Mouse (Mus musculus): ENCODE results near the gene Sec14l2.
"Not testable (repeated sequence)": the region's sequence is repeated elsewhere in the genome, so short reads cannot be mapped to it uniquely, and the experiment has no call there.

The Sec14l2 gene

GRCm38 (mm10) chr11:4128461-4128860 is 5.2 kb upstream of the Sec14l2 start:
- not testable (repeated sequence) for DNase-seq

DNA sequence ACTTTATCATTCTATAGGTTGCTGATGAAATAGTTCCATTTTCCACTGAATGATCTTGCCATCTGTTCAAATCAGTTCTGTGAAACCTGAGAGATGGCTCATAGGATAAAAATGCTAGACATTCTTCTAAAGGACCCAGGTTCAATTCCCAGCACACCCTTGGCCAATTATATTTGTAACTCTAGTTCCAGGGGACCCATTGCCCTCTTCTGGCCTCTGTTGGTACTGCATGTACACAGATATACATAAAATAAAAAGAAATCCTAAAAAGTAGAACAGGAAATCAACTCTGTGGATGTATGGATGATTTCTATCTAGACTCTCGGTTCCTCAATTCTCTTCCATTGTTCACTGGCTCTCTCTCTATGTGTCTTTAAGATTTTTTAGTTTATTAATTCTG is 3.8 kb upstream of the Sec14l2 start:
- DNase-seq, result no peak

- DNase-seq, result peak; percentile 37
These were observed 707 bp upstream of the Sec14l2 start for GRCm38 (mm10) chr11:4123922-4124321.

DNA sequence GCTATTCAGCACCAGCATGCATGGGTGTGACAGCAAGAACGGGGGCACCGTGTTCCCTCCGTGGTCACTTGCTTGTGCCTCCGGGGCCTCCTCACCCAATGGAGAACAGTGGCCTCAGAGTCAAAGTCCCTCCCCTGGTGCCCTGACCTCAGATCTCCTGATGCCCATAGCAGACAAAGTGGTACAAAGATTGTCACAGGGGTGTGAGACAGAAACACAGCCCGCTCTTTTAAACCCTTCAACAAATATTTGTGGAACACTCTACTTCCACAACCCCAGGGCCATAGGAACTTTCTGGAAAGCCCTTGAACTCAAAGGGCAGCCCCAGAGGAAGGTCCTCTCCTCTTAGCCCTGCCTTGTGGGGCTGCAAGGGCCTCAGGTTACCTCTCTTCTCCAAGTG is 989 bp downstream of the Sec14l2 start:
- DNase-seq, result no peak

GRCm38 (mm10) chr11:4121691-4122090 is 1.5 kb downstream of the Sec14l2 start:
- DNase-seq, result no peak

DNA sequence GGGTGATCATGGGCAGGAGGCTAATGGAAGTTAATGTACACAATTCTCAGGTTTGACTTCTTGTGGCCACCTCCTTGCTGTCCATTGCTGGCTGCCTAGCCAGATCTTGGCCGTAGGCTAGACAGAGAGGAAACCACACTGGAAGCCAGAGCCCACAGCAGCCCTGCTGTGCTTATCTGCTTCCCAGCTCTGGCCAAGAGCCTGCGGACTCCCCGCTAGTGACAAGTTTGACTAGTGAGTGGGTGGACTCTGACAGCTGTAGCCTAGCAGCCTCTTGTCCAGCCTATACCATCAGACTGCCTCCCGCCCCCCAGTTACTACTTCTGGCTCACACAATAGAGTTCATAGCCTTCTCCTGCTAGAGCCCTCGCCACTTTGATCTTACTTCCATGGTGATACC is 3.6 kb downstream of the Sec14l2 start:
- no peak for DNase-seq

GRCm38 (mm10) chr11:4118081-4118921 is 4.9 kb downstream of the Sec14l2 start:
- DNase-seq, result peak; percentile 78

DNA sequence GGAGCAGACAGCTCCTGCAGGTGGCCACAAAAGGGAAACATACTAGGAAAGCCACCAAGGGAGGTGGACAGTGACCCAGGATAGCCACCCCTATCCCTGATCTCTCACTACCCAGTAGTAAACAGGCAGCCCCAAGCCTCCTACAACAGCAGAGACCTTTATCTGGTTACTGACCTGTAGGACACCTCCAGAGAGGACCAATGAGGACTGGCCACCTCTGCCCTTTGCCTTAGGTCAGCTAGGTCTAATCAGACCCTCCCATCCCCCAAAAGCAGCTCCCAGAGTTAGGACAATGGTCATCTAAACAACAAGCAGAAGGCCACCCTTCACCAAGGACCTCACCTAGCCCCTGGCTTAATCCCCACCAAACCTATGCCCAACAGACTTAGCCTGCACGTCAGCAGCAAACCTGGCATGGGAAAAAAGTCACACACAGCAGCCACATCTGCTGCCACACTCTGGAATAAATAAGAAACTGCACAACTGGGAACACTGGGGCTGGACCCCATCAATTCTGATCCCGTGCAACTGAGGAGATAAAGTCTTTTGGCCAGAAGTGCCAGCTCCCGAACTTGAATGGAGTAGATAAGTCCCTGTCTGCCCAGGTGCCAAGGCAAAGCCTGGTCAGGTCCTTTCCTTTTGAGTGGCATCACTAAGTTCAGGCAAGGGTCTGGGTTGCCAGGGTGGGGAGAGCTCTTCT is 5.7 kb downstream of the Sec14l2 start:
- no peak for DNase-seq

DNA sequence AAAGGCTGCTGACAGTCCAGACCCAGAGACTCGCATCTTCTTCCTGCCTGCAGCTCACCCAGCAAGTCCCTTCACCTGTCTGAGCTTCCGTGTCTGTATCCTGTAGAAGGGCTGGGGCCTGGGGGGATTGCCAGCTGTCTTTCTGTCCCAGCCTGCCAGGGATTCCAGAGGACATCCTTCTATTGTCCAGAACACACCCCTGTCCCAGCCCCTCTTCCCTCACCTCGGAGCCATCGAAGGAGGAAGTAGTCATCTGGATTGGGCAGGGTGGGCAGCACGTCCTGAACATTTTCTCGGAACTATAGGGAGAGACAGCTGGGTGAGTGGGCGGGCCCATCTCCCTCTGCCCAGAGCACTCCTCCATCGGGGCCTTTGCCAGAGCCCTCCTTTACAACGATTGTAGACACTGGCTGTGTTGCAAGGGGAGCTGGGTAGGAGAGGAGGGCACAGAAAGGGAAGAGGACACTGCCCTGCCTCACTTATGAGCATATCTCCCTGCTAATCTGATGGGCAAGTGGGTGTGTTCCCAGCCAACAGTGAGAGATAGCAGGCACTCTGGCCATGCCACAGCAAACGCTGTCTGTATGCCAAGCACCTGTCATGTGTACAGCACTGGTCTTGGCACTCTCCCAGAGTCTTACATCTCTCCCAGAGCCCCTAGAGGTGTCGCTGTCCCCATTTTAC is 6.6 kb downstream of the Sec14l2 start:
- DNase-seq, result peak; percentile 59

DNA sequence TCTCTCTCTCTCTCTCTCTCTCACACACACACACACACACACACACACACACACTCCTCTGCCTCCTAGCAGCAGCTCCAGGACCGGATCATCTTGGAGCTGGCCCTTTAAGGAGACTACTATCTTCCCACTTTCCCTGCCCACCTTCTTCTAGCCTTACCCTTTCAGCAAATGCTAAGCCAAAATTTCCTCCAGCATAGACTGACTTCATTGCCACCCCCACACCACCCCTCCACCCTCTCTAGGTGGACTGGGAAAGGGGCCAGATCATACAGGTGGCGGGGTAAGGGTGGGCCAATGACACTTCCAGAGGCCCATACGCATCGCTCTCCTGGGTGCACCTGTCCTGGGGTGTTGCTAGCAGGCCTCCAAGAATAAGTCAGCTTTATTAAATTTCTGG is 7.8 kb downstream of the Sec14l2 start:
- DNase-seq, result no peak

- not testable (repeated sequence) for DNase-seq
These were observed 8.7 kb downstream of the Sec14l2 start for GRCm38 (mm10) chr11:4114541-4114940.

- DNase-seq, result no peak
These were observed 9.2 kb downstream of the Sec14l2 start for GRCm38 (mm10) chr11:4113970-4114369.

- no peak for DNase-seq
These were observed 9.7 kb downstream of the Sec14l2 start for GRCm38 (mm10) chr11:4113496-4113895.

DNA sequence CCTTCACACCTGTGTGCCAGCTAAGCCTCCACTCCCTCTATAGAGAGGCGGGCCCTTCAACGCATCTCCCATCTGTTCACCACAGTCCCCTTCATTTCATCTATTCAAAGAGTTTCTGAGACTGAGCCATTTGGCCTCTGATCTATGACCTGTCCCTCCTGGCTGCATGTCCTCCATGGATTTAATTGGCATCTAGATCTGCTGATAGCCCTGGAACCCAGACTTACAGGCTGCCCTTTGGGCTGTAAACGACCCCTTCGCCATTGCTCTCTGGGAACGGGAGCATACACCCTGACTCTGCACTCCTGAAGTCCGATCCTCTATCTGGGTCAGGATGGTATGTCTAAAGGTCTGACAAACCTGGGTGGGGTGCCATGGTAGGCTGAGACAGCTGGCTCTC is 10.4 kb downstream of the Sec14l2 start:
- DNase-seq, result no peak

DNA sequence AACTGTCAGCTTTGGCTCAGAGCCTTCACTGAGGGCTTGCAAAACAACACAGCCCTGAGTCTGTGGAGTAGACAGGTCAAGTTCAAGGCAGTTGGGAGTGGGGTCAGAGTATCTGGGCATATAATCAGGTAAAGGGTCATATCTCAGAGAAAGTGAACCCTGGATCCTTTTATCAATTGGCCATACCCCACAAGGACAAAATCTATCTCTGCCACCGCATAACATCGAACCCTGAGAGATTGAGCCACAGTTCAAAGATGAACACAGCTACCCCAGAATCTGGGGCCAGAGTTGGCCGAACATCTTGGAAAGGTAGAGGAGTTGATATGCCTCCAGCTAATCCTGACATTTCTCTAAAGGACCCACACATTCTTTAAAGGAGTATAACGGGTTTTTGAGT is 11.2 kb downstream of the Sec14l2 start:
- DNase-seq, result no peak

DNA sequence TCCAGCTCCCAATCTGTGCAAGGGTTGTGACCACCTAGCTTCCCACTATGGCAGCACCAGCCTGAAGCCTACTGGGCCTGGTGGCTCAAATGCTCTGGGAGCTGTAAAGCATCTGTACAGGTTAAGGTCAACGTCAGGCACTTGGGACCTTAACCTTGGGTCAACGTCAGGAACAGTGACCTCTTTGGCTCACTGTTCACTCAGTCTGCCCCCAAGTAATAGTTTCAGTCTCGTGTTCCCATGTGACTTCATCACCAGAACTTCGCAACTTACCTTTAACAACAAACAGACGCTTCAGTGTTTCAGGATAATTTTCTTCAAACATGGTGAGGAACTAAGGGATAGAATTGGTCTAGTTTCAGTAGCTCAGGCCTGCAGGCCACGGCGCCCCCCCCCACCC is 14.5 kb downstream of the Sec14l2 start:
- no peak for DNase-seq

- not testable (repeated sequence) for DNase-seq
These were observed 15.3 kb downstream of the Sec14l2 start for GRCm38 (mm10) chr11:4107901-4108300.

GRCm38 (mm10) chr11:4105444-4105843 is 17.8 kb downstream of the Sec14l2 start:
- no peak for DNase-seq

DNA sequence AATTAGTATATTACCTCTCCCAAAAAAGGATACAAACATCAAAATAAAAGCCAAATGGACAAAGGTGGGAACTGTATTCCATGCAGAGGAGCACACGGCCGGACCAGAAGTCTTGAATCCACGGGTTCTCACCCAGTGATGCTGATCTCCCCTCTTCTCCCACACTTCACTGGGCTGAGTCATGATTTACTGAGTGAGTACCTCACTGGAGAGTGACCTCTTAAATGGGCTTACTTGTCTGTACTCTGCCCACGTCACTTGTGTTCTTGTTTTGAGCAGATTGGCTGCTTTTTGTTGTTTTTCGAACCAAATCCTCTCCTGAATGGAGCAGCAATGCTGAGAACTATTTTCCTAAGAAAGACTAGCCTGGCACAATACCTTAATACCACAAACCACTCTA is 18.2 kb downstream of the Sec14l2 start:
- no peak for DNase-seq

DNA sequence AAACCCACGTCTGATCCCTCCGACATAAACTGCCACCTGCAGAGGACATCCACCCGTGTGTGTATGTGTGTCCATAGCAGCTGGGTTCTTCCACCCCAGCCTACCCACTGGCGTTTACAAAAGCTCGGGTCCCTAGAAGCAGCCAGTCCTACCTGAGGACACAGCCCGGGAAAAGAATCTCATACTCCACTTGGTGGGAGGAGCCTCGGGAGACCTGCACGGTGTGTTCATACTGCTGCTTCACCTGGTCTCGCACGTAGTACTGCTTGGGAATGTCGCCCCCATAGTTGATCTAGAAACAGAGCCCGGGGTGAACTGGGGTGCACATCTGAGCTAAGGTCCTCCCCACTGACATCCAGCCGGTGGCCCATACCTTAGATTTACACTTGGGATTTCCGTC is 19.7 kb downstream of the Sec14l2 start:
- DNase-seq, result no peak

DNA sequence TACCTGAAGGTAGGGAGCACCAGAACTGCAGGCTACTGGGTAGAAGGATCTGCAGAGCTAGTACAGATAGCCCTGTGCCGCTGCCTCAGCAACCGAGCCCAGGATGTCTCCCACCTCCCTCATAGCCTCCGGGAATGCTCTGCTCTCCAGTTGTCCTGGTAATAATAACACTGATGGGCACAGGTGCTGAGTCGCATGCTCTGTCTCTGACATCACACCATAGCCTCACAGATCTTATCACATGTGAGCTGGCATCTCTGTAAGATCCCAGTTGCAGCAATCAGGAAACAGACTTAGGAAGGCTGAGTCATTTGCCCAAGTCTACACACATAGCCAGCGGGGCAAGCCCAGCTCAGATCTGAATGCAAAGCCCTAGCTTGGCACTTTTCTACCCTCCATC is 21.4 kb downstream of the Sec14l2 start:
- DNase-seq, result no peak

DNA sequence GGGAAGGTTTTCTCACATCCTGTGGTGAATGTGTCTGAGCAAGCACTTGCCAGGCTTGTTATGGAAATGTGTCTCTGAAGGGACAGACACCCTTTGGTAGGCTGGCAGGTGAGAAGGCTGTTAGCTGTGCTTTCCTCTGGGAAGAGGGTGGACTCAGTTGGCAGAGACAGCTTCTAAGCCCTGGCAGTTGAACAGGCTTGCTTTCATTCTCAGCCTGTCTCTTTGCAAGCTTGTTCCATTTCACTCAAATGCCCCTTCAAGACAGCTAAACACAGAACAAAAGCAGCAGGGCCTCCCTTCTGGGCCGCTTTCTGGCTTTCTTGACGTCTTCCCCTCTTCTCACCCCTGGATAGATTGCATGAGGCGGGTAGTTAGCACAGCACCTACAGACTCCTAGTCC is 23.8 kb downstream of the Sec14l2 start:
- DNase-seq, result no peak

GRCm38 (mm10) chr11:4098816-4099215 is 24.4 kb downstream of the Sec14l2 start:
- DNase-seq, result no peak

- no peak for DNase-seq
These were observed 25.1 kb downstream of the Sec14l2 start for GRCm38 (mm10) chr11:4098120-4098519.
